Mouse (Mus musculus) monocyte, adult 5-6 weeks (primary cell): ENCODE data around the gene Ccdc194. TPM values are rescaled to one million over a fixed set of nuclear protein-coding genes. Genes with fewer than 3 reads are reported as not detected.

ENCODE experiments used
- ATAC-seq: fragments of 153-309, 156-312 bp; replicated peaks from 2 replicates; pipeline ENCODE4 v1.8.0; 2017; ENCODE audit warnings: mild to moderate bottlenecking; ENCODE audit not compliant: low TSS enrichment, insufficient number of reproducible peaks, severe bottlenecking, poor library complexity, low FRiP score
- total RNA-seq: library from RNA; stranded (forward); fragments of 200-1000, 200-491, 200-594 nt; gene quantifications from 3 replicates; pipeline ENCODE4 v1.2.3, GENCODE M21; 2017

Ccdc194 gene
- total RNA-seq, 1 experiment from 2014 or later: not detected

- peak; percentile 25; the same call in 1 of the 2 replicates for ATAC-seq
Observed at GRCm38 (mm10) chr8:71487691-71488445, 37.6 kb downstream of the Ccdc194 start, which contains the start of gene Gtpbp3. Gene Gtpbp3 (plus strand): TSS chr8:71488103.

GRCm38 (mm10) chr8:71486136-71486529, 39.4 kb downstream of the Ccdc194 start:
- no peak for ATAC-seq

DNA sequence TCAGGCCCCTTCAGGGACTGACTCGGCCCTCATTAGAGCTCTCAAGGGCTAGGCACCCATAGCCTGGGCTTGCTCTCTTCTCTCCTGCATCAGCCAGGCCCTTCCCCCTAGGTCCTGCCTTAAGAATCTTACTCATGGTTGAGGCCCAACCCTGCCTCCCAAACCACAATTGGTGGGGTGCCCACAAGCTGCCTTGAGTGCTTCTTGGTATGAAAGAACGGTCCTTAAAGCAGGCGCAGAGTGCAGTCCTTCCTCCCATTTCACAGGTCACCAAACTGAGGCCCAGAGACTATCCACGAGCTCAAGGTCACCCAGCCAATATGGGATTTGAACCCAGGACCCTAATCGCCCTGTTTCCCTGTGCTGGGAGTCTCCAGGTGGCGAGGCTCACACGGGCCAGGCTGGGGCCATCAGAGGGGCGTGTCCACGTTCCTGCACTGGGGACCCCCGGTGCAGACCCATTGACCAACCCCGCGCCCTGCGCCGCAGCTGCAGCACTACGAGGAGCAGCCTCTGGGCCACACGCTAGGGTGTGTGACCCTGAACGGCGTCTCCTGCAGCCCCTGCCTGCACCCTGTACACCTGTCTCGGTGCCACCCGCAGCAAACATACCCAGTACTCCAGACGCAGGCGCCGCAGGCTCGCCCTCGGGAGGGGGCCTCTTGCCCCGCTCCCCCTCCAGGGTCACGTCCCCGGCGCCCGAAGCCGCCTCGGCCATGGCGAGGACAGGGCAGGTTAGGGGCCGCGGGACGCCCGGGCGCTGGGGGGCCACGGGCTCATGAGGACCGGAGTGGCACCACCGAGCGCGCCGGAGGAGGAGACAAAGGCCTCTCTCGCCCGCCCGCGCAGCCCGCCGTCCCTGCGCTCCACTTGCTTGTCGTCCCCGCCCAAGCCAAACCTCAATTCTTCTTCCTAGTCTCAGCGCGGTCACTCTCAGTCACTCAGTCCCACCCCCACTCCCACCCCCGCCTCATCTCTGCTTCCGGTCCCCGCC, 40.1 kb downstream of the Ccdc194 start, which contains the start of gene Ano8:
Gene Ano8 (minus strand): TSS at position 822 of the 994 bp plus-strand sequence.
- peak; percentile 45; the same call in 1 of the 2 replicates for ATAC-seq

DNA sequence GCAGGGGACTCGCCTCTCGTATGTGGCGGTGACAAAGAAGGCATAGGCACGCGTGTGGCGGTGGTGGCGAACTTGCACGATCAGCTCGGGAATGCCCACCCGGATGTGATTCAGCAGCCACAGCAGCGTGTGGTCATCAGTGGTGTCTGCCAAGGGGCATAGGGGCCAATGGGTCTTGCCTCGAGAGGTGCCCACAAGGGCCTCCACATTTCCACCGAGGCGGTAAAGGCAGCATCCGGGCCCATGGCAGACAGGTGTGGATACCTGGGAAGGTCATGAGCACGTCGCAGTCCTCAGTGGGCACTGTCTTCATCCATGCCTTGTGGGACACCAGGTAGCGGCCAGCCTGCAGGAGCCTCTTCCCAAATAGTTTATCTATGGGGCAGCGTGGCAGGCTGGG, 40.8 kb downstream of the Ccdc194 start:
- no peak for ATAC-seq

GRCm38 (mm10) chr8:71483932-71484331, 41.6 kb downstream of the Ccdc194 start:
- ATAC-seq: no peak

GRCm38 (mm10) chr8:71478943-71479342, 46.6 kb downstream of the Ccdc194 start:
- no peak for ATAC-seq

- ATAC-seq: no peak
Observed at GRCm38 (mm10) chr8:71477196-71477845, 48.2 kb downstream of the Ccdc194 start.

GRCm38 (mm10) chr8:71476099-71476940, 49.2 kb downstream of the Ccdc194 start:
- no peak for ATAC-seq

DNA sequence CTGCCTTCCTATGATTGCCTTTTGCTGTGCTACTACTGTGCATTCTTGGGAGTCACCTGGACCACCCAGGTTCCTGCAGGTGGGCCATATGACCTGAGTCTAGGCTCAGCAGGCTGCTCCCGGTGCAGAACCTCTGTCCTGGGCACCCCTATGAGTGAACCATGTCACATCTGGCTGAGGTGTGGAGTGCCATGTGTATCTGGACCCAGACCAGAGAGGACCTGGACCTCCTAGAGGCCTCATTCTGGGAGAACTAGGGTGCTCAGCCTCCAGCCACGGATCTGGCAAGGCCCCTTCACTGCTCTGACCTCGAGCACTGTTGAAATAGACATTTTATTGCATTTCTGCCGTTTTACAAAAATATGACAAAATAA, 49.8 kb downstream of the Ccdc194 start:
- no peak for ATAC-seq

- ATAC-seq: no peak
Observed at GRCm38 (mm10) chr8:71474785-71475701, 50.5 kb downstream of the Ccdc194 start.

- ATAC-seq: no peak
Observed at GRCm38 (mm10) chr8:71474344-71474743, 51.2 kb downstream of the Ccdc194 start.

GRCm38 (mm10) chr8:71472601-71473386, 52.7 kb downstream of the Ccdc194 start:
- no peak for ATAC-seq

DNA sequence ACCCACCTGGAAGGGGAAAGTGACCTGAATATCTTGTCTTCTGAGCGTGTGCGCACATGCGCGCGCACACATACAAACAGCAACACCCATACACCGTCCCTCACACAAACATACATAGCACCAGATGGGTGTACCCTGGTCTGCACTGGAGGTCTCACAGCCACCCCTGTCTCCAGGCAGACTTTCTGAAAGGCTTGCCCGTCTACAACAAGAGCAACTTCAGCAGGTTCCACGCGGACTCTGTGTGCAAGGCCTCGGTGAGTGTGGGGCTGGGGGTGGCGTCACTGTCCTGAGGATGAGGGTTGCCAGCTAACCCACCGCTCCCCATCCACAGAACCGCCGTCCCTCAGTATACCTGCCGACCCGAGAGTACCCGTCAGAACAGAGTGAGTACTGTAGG, 53.6 kb downstream of the Ccdc194 start:
- no peak for ATAC-seq

DNA sequence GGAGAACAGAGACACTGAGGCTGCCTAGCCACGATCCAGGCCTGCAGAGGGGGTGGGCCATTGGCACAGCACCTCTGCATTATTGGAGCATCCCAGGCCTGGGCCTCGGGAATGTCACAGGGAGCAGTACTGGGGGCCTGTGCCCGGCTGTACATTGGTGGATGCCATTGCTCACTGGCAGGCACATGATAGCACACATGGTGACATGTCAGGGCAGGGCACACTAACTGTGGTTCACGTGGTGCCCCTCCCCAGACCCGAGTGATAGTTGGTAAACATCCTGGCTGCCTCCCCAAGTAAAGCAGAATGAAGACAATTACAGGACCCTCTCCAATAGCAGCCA, 54.6 kb downstream of the Ccdc194 start:
- no peak for ATAC-seq

DNA sequence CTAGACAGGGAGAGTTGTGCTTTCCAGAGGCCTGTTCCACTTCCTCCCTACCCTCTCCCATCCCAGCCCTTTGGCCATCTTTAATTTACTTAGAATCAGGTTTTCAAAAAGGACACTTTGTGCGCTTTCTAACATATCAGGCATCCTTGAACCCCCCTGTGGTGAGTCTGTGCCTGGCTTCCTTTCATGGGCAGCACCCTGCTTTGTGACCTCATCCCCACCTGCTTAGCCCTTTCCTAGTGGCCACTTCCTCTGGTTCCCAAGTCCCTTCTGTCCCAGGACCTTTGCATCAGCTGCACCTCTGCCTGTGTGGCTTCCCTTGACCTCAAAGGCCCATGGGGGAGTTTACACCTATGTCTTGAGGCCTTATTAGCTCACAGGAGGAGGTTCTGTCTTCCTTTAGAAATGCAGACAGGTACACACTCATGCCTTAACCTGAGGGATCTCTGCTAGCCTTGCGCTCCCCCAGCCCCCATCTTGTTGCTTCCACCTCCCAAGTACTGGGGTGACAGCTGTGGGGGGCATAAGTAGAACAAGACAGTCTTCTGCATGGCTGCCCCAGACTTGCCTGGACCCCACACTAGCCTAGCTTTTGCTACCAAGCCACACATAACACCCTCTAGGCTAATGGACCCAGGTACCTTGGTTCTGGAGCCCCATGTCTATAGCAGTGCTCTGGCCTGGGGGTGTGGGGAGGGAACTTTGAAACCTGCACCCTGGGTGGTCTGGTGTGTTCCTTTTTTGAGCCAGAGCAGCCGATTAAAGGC, 55.2 kb downstream of the Ccdc194 start:
- ATAC-seq: no peak
